Mouse (Mus musculus) T-cell, adult 2 months (primary cell): ENCODE results near the gene Gm1043.

Source experiments
- DNase-seq: peaks from one replicate; pipeline ENCODE4 v3.0.0; 2022; ENCODE audit warnings: low spot score

Gene Gm1043

GRCm38 (mm10) chr5:37109280-37109849, 24.2 kb downstream of the Gm1043 start:
- peak; percentile 85 for DNase-seq

GRCm38 (mm10) chr5:37112389-37112788, 27.2 kb downstream of the Gm1043 start:
- no peak for DNase-seq

- DNase-seq: no peak
These were observed 32.0 kb downstream of the Gm1043 start for GRCm38 (mm10) chr5:37117126-37117525.

GRCm38 (mm10) chr5:37118242-37118641, 33.1 kb downstream of the Gm1043 start:
- peak; percentile 8 for DNase-seq

- no peak for DNase-seq
These were observed 36.1 kb downstream of the Gm1043 start for GRCm38 (mm10) chr5:37121186-37121680.

GRCm38 (mm10) chr5:37131841-37132240, 46.7 kb downstream of the Gm1043 start:
- DNase-seq: no peak

- no peak for DNase-seq
These were observed 56.6 kb downstream of the Gm1043 start for GRCm38 (mm10) chr5:37141745-37142144.

- peak; percentile 46 for DNase-seq
These were observed 62.4 kb downstream of the Gm1043 start for GRCm38 (mm10) chr5:37147536-37147935.

GRCm38 (mm10) chr5:37150650-37151049, 65.5 kb downstream of the Gm1043 start:
- no peak for DNase-seq

- no peak for DNase-seq
These were observed 69.3 kb downstream of the Gm1043 start for GRCm38 (mm10) chr5:37154472-37154871.

GRCm38 (mm10) chr5:37158408-37158807, 73.2 kb downstream of the Gm1043 start:
- DNase-seq: peak; percentile 27

- DNase-seq: peak; percentile 51
These were observed 78.0 kb downstream of the Gm1043 start for GRCm38 (mm10) chr5:37162871-37163781.

GRCm38 (mm10) chr5:37176466-37176865, 91.3 kb downstream of the Gm1043 start:
- DNase-seq: no peak

GRCm38 (mm10) chr5:37177061-37177460, 91.9 kb downstream of the Gm1043 start:
- no peak for DNase-seq

GRCm38 (mm10) chr5:37178811-37179210, 93.6 kb downstream of the Gm1043 start:
- DNase-seq: no peak

GRCm38 (mm10) chr5:37179872-37180271, 94.7 kb downstream of the Gm1043 start:
- no peak for DNase-seq

GRCm38 (mm10) chr5:37180624-37181023, 95.5 kb downstream of the Gm1043 start:
- DNase-seq: no peak

GRCm38 (mm10) chr5:37184605-37185004, 99.4 kb downstream of the Gm1043 start:
- DNase-seq: no peak

GRCm38 (mm10) chr5:37190378-37190777, 105.2 kb downstream of the Gm1043 start:
- DNase-seq: no peak

- DNase-seq: no peak
These were observed 111.0 kb downstream of the Gm1043 start for GRCm38 (mm10) chr5:37196196-37196595.

- DNase-seq: peak; percentile 61
These were observed 111.6 kb downstream of the Gm1043 start for GRCm38 (mm10) chr5:37196666-37197250.

- DNase-seq: no peak
These were observed 112.3 kb downstream of the Gm1043 start for GRCm38 (mm10) chr5:37197423-37197822.
